Mouse (Mus musculus) embryonic facial prominence, embryonic 15.5 days (tissue): ENCODE results near the gene Exph5. TPM values are rescaled to one million over a fixed set of nuclear protein-coding genes. Genes with fewer than 3 reads are reported as not detected.

Source experiments
- ATAC-seq: fragments of 200-750 bp; cut with Nextera tagmentation; 2 replicates; pipeline ENCODE4 v1.8.0; 2017; ENCODE audit warnings: low read depth, moderate TSS enrichment; ENCODE audit not compliant: insufficient number of reproducible peaks, low FRiP score, low TSS enrichment
- H3K27ac ChIP-seq: fragments of 300-500 bp; sonication (generic); replicated peaks from 2 replicates; pipeline ENCODE4 v1.5.1; 2015; ENCODE audit warnings: mild to moderate bottlenecking, inconsistent platforms
- H3K27me3 ChIP-seq: fragments of 300-500 bp; sonication (generic); 2 replicates; pipeline ENCODE4 v1.6.1; 2015; ENCODE audit warnings: inconsistent platforms
- H3K36me3 ChIP-seq: fragments of 300-500 bp; sonication (generic); 2 replicates; pipeline ENCODE4 v1.6.1; 2015; ENCODE audit warnings: mild to moderate bottlenecking, inconsistent platforms
- H3K4me1 ChIP-seq: fragments of 300-500 bp; sonication (generic); 2 replicates; pipeline ENCODE4 v1.6.1; 2015; ENCODE audit warnings: inconsistent platforms
- H3K4me2 ChIP-seq: fragments of 300-500 bp; sonication (generic); replicated peaks from 2 replicates; pipeline ENCODE4 v1.6.1; 2015; ENCODE audit warnings: mild to moderate bottlenecking, inconsistent platforms
- H3K4me3 ChIP-seq: fragments of 300-500 bp; sonication (generic); replicated peaks from 2 replicates; pipeline ENCODE4 v1.5.1; 2015; ENCODE audit warnings: mild to moderate bottlenecking, inconsistent platforms
- H3K9ac ChIP-seq: fragments of 300-500 bp; sonication (generic); 2 replicates; pipeline ENCODE4 v1.6.1; 2015; ENCODE audit warnings: inconsistent platforms
- H3K9me3 ChIP-seq: fragments of 300-500 bp; sonication (generic); replicated peaks from 2 replicates; pipeline ENCODE4 v1.6.1; 2016; ENCODE audit warnings: inconsistent platforms
- WGBS: fragments of 180-500 bp; shearing (Covaris S2); methylation state at CpG from one replicate; pipeline ENCODE4 v1.1.7; 2015; 5-methylcytosine and 5-hydroxymethylcytosine counted together
- microRNA-seq: library from miRNA; unstranded; fragments of <30 nt; microRNA quantifications from one replicate; pipeline ENCODE4, GENCODE M21; 2016; ENCODE audit warnings: borderline number of aligned reads
- polyA plus RNA-seq: library from polyadenylated mRNA; unstranded; fragments of >200 nt; fragmentation: Nextera tagmentation; extraction: Ambion mirVana; gene quantifications from 2 replicates; pipeline ENCODE4 v1.2.1, GENCODE M21; 2015

The Exph5 gene
- polyA plus RNA-seq, 1 experiment from 2014 or later = 2.3 TPM

DNA sequence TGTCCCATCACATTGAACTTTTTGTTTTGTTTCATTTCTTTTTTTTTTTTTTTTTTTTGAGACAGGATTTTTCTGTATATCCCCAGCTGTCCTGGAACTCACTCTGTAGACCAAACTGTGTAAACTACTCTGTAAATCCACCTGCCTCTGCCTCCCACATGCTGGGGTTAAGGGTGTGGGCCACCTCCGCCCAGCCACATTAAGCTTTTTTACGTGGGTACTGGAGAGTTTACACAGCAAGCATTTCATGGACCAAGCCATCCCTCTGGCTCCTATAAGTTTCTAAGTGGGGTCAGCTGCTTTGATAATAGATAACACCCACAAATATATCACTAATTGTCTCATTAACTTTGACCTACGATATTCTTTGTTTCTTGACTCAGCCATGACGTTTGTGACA, 107.1 kb downstream of the Exph5 start:
- whole genome bisulfite sequencing = 77% methylated on average over 4 of the region's 4 CpGs
- no peak for ATAC-seq

DNA sequence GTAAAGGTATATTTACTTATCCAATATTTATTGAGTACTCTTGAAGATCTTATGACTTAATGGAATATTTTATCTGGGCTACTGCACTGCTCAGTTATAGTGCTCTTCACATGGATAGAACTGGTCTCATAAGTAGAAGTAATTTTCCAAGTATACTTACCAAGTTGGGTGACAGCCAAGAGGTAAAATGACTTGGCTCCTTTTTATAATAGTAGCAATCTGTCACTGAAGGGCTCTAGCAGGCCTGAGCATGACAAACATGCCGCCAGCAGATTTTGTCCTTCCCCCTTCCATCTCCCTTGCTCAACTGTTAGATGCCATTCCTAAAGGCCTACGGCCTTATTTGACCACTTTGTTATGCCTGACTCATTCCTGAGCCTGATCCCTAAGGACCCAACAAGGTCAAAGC, 107.5 kb downstream of the Exph5 start:
- Histone ChIP-seq H3K4me3 (no peak overlapping the region), H3K4me1 (peaks cover 10% of the 10 kb centered on the region), H3K36me3 (no peaks in the 10 kb centered on the region), H3K9me3 (no peaks in the 10 kb centered on the region), H3K27me3 (no peaks in the 10 kb centered on the region), H3K9ac (no peak overlapping the region), H3K4me2 (no peak overlapping the region), H3K27ac (no peak overlapping the region)
- no peak for ATAC-seq
- 50% methylated on average over 2 of the region's 2 CpGs for WGBS

More for the DNA sequence above, 107.1 kb downstream of the Exph5 start:
- Histone ChIP-seq H3K9me3 (no peaks in the 10 kb centered on the region), H3K9ac (no peak overlapping the region), H3K27me3 (no peaks in the 10 kb centered on the region), H3K4me3 (no peak overlapping the region), H3K4me1 (peaks cover 10% of the 10 kb centered on the region), H3K27ac (no peak overlapping the region), H3K4me2 (no peak overlapping the region), H3K36me3 (no peaks in the 10 kb centered on the region)

- Histone ChIP-seq H3K9me3 (no peaks in the 10 kb centered on the region), H3K36me3 (no peaks in the 10 kb centered on the region), H3K4me1 (peaks cover 10% of the 10 kb centered on the region), H3K27ac (no peak overlapping the region), H3K9ac (no peak overlapping the region), H3K4me2 (no peak overlapping the region), H3K27me3 (no peaks in the 10 kb centered on the region), H3K4me3 (no peak overlapping the region)
- 80% methylated on average over 3 of the region's 3 CpGs for WGBS
- ATAC-seq = no peak
These were observed 108.0 kb downstream of the Exph5 start for GRCm38 (mm10) chr9:53409427-53409826.

DNA sequence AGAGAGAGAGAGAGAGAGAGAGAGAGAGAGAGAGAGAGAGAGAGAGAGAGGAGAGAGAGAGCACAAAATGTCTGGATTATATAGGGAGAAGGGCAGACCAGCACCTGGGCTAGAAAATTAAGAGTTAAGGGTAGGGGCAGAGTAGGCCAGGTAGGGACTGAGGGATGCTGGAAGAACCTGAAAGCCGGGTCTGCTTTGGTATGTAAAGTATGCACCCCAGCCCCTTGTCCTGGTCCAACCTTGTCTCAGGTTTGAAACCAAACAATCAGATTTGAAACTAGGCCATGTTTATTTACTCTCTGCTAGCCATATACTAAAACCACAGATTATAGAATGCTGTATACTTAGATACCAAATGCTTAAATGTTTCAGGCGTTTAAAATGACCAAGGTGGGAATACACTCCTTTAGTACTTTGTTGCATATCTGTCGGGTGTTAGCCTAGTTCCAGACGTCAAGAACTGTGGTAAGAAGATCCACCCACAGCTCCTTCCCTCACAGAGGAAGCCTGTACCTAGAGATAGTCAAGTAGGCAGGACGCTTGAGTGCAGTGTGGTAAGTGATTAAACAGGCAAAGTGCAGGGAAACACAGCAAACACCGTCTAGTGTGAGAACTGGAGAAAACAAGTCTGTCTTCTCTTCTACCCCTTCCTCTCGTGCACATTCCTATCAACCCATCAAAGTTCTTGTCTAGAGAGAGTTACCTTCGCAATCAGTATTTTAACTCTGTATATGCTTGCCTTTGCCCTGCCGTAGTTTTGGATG, 120.8 kb downstream of the Exph5 start:
- ATAC-seq = no peak
- no peak overlapping the region for H3K9ac ChIP-seq
- no peaks in the 10 kb centered on the region for H3K9me3 ChIP-seq
- H3K27me3 ChIP-seq = no peaks in the 10 kb centered on the region
- no peaks in the 10 kb centered on the region for H3K4me1 ChIP-seq
- H3K4me2 ChIP-seq = no peak overlapping the region
- H3K4me3 ChIP-seq = no peak overlapping the region
- H3K36me3 ChIP-seq = no peaks in the 10 kb centered on the region
- 61% methylated on average over 9 of the region's 9 CpGs for WGBS
- H3K27ac ChIP-seq = no peak overlapping the region

DNA sequence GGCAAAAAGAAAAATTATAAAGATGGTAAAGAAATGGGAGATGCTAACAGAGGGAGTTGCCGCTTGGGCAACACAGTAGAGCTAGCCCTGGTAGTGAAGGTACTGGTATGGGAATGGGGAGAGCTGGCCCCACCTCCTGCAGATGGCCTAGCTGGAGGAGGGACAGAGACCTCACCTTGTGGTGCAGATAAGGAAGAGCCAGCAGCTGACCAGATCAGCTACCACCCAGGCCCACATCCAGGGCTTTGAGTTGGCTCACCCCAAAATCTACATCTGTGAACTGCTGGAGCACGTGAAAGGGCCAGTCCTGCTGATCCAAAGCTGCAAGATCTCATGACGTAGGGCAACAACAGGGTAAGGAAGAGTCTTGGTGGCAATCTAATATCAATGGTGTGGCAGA, 125.3 kb downstream of the Exph5 start:
- Histone ChIP-seq H3K4me2 (no peak overlapping the region), H3K27me3 (no peaks in the 10 kb centered on the region), H3K36me3 (no peaks in the 10 kb centered on the region), H3K9ac (no peak overlapping the region), H3K4me1 (no peaks in the 10 kb centered on the region), H3K4me3 (no peak overlapping the region), H3K27ac (no peak overlapping the region), H3K9me3 (no peaks in the 10 kb centered on the region)
- 95% methylated on average over 3 of the region's 3 CpGs for WGBS
- no peak for ATAC-seq

Small RNA genes within 50 kb of the gene (microRNA-seq; reads per million reads assigned to microRNA genes)
- not detected for gene Mir130c

Other genes starting within 250 kb of the Exph5 start
- 23.4 and 26.0 TPM in 2 replicates for gene Ddx10, start 53.6 kb upstream of the Exph5 start, polyA plus RNA-seq
- gene Kdelc2, start 82.4 kb downstream of the Exph5 start, polyA plus RNA-seq = 29.6 and 31.4 TPM in 2 replicates
- 1.3 and 1.6 TPM in 2 replicates for gene 4930550C14Rik, start 100.7 kb downstream of the Exph5 start, polyA plus RNA-seq
- 11.6 TPM in 2 replicates for gene Atm, start 235.1 kb downstream of the Exph5 start, polyA plus RNA-seq
- 16.1 and 17.4 TPM in 2 replicates for gene Npat, start 235.4 kb downstream of the Exph5 start, polyA plus RNA-seq